Mouse (Mus musculus): Measurements from ENCODE around the gene Nrxn2. TPM values are rescaled to one million over a fixed set of nuclear protein-coding genes. Genes with fewer than 3 reads are reported as not detected.

Gene Nrxn2
- polyA plus RNA-seq, 1 experiment from 2014 or later: 66.5 TPM

DNA sequence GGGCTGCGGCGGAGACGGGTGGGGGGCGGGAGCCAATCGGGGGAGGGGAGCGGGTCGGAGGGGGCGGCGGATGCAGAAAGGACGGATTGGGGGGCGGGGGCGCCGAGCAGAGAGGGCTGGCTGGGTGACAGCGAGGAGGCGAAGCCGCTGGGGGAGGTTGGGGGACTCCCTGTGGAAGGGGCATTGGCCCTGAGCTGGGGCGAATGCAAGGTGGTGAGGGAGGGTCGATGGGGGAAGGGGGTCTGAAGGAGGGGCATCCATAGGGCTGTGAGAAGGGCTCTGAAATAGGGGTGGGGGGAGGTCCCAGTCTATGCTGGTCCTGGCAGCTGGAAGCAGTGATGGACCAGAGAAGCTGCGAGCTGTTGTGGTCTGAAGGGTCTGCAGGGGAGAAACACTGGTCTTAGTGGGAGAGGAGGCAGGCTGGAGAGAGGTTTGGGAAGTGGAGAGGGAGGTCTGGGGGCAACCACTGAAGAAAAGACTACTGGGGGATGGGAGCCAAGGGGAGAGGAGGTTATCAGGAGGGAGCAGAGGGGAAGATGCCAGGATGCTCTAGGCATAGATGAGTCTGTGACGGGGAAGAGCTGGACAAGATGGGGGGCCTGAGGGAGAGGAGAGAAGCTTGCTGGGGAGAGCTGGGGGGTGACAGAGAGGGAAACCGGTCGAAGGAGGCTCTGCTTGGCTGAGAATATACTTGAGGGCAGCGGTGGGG, 607 bp downstream of the Nrxn2 start:
- 11% methylated on average over 15 of the region's 23 CpGs for WGBS
- Histone ChIP-seq H3K27ac (ENCODE audit: low read depth, low read length) (peak overlapping the region; percentile 92), H3K4me1 (ENCODE audit: control insufficient read depth, insufficient read depth, low read length) (peaks cover 51% of the 10 kb centered on the region), H3K4me2 (ENCODE audit: low read depth, low read length) (peak overlapping the region; percentile 78), H3K9me3 (ENCODE audit: control insufficient read depth, low read length) (no peaks in the 10 kb centered on the region), H3K4me3 (ENCODE audit: low read depth, low read length) (peak overlapping the region; percentile 64), H3K27me3 (ENCODE audit: control insufficient read depth, insufficient read depth, low read length) (no peaks in the 10 kb centered on the region), H3K9ac (replicated peaks; ENCODE audit: low read depth, low read length) (peak overlapping the region; percentile 80), H3K36me3 (ENCODE audit: control insufficient read depth, insufficient read depth, low read length) (no peaks in the 10 kb centered on the region)
- peak; percentile 19; the same call in 1 of the 2 replicates for ATAC-seq (ENCODE audit: low read depth)

DNA sequence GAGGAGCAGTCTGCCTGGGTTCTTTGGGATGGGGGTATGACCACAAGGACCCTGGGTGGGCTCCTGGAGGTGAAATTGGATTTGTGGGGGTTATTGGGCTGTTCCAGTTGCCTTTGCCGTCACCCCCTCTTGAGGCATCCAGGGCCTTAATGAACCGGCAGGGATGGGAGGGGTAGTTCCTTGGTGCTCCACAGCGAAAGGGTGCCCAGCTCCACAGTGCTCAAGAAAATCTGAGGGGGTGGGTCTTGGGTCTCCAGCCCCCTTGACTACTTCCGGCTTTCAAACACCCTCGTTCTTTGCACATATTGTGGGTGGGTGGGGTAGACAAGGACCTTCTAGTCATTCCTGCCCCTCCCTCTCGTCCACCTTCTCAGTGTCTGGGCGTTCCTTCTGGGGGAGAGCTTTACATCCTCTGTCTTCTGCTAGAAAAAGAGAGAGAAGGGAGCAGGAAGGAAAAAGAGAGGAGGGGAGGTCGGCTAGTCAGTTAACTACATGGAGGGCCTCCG, 1.3 kb downstream of the Nrxn2 start:
- WGBS: 43% methylated on average over 9 of the region's 9 CpGs
- ATAC-seq (ENCODE audit: low read depth): no peak
- peak overlapping the region; percentile 80 for H3K9ac ChIP-seq (replicated peaks; ENCODE audit: low read depth, low read length)
- H3K4me2 ChIP-seq (ENCODE audit: low read depth, low read length): peak overlapping the region; percentile 78
- H3K36me3 ChIP-seq (ENCODE audit: control insufficient read depth, insufficient read depth, low read length): no peaks in the 10 kb centered on the region
- peaks cover 57% of the 10 kb centered on the region for H3K4me1 ChIP-seq (ENCODE audit: control insufficient read depth, insufficient read depth, low read length)
- H3K4me3 ChIP-seq (ENCODE audit: low read depth, low read length): peak overlapping the region; percentile 64
- peak overlapping the region; percentile 92 for H3K27ac ChIP-seq (ENCODE audit: low read depth, low read length)
- H3K27me3 ChIP-seq (ENCODE audit: control insufficient read depth, insufficient read depth, low read length): no peaks in the 10 kb centered on the region
- H3K9me3 ChIP-seq (ENCODE audit: control insufficient read depth, low read length): no peaks in the 10 kb centered on the region

DNA sequence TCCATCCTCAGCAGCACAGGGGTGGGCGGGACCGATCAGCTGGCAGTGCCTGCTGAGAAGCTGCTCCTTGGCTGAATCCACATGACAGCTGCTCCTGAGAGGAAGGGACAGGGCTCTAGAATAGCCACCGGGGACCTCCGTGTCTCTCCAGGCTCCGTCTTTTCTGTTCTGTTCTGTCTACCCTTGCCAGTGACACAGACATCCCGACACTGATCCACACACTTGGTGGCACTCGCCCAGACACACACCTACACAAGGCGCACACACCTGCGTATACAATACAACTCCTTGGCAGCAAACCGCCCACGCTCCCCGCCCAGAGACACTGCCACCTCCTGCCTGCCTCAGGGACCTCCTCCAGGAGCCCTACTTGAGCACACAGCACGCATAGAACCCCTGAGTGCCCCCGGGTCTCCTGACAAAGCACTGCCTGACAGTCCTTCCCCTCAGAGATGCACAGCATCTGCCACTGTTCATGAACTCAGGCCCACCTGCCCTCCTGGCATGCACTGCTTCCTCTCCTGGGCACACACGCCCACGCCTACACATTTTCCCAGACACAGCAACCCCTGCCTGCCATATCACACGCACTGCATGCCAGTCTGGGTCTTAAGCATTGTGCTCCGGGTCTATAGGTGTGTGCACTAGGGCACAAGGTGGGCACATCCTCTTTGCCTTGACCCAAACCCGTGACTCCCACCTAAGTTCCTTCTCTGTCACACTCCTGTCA, 2.1 kb downstream of the Nrxn2 start:
- peak overlapping the region; percentile 78 for H3K4me2 ChIP-seq (ENCODE audit: low read depth, low read length)
- H3K27ac ChIP-seq (ENCODE audit: low read depth, low read length): no peak overlapping the region
- peak overlapping the region; percentile 80 for H3K9ac ChIP-seq (replicated peaks; ENCODE audit: low read depth, low read length)
- peaks cover 60% of the 10 kb centered on the region for H3K4me1 ChIP-seq (ENCODE audit: control insufficient read depth, insufficient read depth, low read length)
- H3K9me3 ChIP-seq (ENCODE audit: control insufficient read depth, low read length): no peaks in the 10 kb centered on the region
- H3K4me3 ChIP-seq (ENCODE audit: low read depth, low read length): peak overlapping the region; percentile 64
- H3K27me3 ChIP-seq (ENCODE audit: control insufficient read depth, insufficient read depth, low read length): no peaks in the 10 kb centered on the region
- ATAC-seq (ENCODE audit: low read depth): no peak
- H3K36me3 ChIP-seq (ENCODE audit: control insufficient read depth, insufficient read depth, low read length): no peaks in the 10 kb centered on the region
- WGBS: 48% methylated on average over 19 of the region's 19 CpGs

DNA sequence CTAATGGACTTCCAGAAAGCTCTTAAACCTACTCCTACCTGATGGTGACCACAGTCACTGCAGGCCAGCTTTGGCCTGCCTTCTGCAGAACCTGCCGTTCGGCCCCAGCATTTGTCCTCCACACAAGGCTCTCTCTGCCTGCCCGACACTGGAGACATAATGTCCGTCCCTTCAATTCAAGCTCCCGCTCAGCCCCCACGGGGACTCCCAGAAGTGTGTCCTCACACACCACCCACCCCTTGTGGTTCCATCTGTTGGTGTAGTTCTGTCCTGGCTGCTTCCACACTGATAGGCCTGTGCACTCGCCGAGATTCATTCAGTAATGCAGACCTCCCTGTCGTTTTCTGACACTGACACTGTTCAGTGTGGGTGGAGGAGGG, 2.7 kb downstream of the Nrxn2 start:
- H3K9ac ChIP-seq (replicated peaks; ENCODE audit: low read depth, low read length): no peak overlapping the region
- no peak for ATAC-seq (ENCODE audit: low read depth)
- no peak overlapping the region for H3K27ac ChIP-seq (ENCODE audit: low read depth, low read length)
- H3K27me3 ChIP-seq (ENCODE audit: control insufficient read depth, insufficient read depth, low read length): no peaks in the 10 kb centered on the region
- peak overlapping the region; percentile 78 for H3K4me2 ChIP-seq (ENCODE audit: low read depth, low read length)
- H3K4me3 ChIP-seq (ENCODE audit: low read depth, low read length): no peak overlapping the region; the same call in 1 of the 2 replicates
- no peaks in the 10 kb centered on the region for H3K36me3 ChIP-seq (ENCODE audit: control insufficient read depth, insufficient read depth, low read length)
- no peaks in the 10 kb centered on the region for H3K9me3 ChIP-seq (ENCODE audit: control insufficient read depth, low read length)
- 74% methylated on average over 9 of the region's 9 CpGs for WGBS
- peaks cover 59% of the 10 kb centered on the region for H3K4me1 ChIP-seq (ENCODE audit: control insufficient read depth, insufficient read depth, low read length)

DNA sequence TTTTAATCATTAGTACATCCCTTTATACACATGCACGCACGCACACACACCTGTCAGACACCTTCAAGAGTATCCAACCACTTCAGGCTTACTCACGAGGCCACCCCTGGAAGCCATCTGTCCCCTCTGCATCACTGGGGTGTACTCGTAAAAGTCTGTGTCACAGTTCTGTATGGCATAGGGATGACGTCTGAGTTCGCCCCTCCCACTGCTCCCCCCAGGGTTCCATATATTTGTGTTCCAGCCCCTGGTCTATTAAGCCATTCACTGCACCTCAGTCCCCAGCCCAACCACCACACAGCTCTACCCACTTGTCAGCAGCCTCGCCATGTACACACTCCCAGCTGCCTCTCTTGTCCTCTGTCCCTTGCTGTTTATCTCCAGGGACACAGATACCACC, 3.5 kb downstream of the Nrxn2 start:
- no peak overlapping the region for H3K4me2 ChIP-seq (ENCODE audit: low read depth, low read length)
- WGBS: 65% methylated on average over 7 of the region's 7 CpGs
- no peaks in the 10 kb centered on the region for H3K27me3 ChIP-seq (ENCODE audit: control insufficient read depth, insufficient read depth, low read length)
- peaks cover 59% of the 10 kb centered on the region for H3K4me1 ChIP-seq (ENCODE audit: control insufficient read depth, insufficient read depth, low read length)
- no peak overlapping the region for H3K27ac ChIP-seq (ENCODE audit: low read depth, low read length)
- no peaks in the 10 kb centered on the region for H3K9me3 ChIP-seq (ENCODE audit: control insufficient read depth, low read length)
- H3K9ac ChIP-seq (replicated peaks; ENCODE audit: low read depth, low read length): no peak overlapping the region
- no peak for ATAC-seq (ENCODE audit: low read depth)
- no peak overlapping the region for H3K4me3 ChIP-seq (ENCODE audit: low read depth, low read length)
- no peaks in the 10 kb centered on the region for H3K36me3 ChIP-seq (ENCODE audit: control insufficient read depth, insufficient read depth, low read length)

DNA sequence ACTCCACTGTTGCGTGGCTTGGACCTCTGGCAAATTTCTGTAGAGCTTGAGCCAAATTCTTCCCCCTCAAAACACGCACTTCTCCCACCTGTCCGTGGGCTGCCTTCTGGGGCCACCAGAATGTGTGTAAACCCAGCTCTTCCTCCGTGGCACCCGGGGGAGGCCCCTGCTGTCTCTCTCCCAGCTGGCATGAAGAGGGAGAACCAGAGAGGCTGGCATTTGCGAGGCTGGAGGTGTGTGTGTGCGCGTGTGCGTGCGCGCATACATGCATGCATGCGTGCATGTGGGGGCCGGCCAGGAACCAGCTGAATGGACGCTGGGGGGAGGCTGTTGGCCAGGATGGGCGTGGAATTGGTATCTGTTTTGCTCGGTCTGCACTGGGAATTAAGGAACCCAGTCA, 4.7 kb downstream of the Nrxn2 start:
- no peak overlapping the region for H3K27ac ChIP-seq (ENCODE audit: low read depth, low read length)
- H3K4me2 ChIP-seq (ENCODE audit: low read depth, low read length): no peak overlapping the region
- H3K36me3 ChIP-seq (ENCODE audit: control insufficient read depth, insufficient read depth, low read length): 0 out of 2 replicates have a peak, but pooled peaks cover 2% of the 10 kb centered on the region
- ATAC-seq (ENCODE audit: low read depth): no peak
- 81% methylated on average over 16 of the region's 16 CpGs for WGBS
- H3K4me3 ChIP-seq (ENCODE audit: low read depth, low read length): no peak overlapping the region
- no peaks in the 10 kb centered on the region for H3K9me3 ChIP-seq (ENCODE audit: control insufficient read depth, low read length)
- H3K4me1 ChIP-seq (ENCODE audit: control insufficient read depth, insufficient read depth, low read length): peaks cover 65% of the 10 kb centered on the region
- H3K9ac ChIP-seq (replicated peaks; ENCODE audit: low read depth, low read length): no peak overlapping the region
- H3K27me3 ChIP-seq (ENCODE audit: control insufficient read depth, insufficient read depth, low read length): peaks cover 5% of the 10 kb centered on the region; the same call in 1 of the 2 replicates

DNA sequence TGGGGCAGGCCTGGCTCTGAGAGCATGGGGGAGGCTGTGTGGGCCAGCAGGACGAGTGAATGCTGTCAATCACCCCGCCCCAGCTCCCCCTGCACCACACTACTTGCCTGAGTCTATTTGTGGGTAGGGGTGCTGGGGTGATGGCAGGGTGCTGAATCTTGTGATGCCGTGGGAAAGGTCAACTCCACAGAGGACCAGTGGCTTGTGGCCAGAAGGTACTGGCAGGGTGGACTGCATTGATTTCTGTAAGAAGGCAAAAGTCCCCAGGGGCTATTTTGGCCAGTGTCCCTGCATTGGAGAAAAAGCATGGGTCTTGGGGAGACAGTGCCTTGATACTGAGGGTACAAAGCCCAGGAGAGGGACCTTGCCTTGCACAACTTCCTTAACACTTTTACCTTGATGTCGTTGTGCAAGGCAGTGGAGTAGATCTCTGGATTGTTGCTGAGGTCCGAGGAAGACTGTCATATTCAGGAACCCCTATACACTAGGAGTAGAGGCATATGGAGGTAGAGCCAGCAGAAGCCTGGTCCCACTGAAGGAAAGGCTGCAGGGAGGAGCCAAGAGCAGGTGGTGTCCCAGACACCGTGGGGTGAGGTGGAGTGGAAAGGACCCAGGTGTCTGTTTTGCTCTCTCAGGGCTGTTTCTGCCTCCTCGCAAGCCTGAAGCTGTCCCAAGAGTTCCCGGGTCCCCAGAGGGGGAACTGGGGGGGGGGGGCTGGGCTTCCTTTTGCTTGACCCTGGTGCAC, 5.8 kb downstream of the Nrxn2 start:
- no peaks in the 10 kb centered on the region for H3K9me3 ChIP-seq (ENCODE audit: control insufficient read depth, low read length)
- no peak for ATAC-seq (ENCODE audit: low read depth)
- peaks cover 7% of the 10 kb centered on the region; the same call in 1 of the 2 replicates for H3K27me3 ChIP-seq (ENCODE audit: control insufficient read depth, insufficient read depth, low read length)
- peaks cover 73% of the 10 kb centered on the region for H3K4me1 ChIP-seq (ENCODE audit: control insufficient read depth, insufficient read depth, low read length)
- no peak overlapping the region for H3K4me2 ChIP-seq (ENCODE audit: low read depth, low read length)
- H3K9ac ChIP-seq (replicated peaks; ENCODE audit: low read depth, low read length): no peak overlapping the region
- no peak overlapping the region for H3K27ac ChIP-seq (ENCODE audit: low read depth, low read length)
- 61% methylated on average over 8 of the region's 8 CpGs for WGBS
- 0 out of 2 replicates have a peak, but pooled peaks cover 5% of the 10 kb centered on the region for H3K36me3 ChIP-seq (ENCODE audit: control insufficient read depth, insufficient read depth, low read length)
- no peak overlapping the region for H3K4me3 ChIP-seq (ENCODE audit: low read depth, low read length)

DNA sequence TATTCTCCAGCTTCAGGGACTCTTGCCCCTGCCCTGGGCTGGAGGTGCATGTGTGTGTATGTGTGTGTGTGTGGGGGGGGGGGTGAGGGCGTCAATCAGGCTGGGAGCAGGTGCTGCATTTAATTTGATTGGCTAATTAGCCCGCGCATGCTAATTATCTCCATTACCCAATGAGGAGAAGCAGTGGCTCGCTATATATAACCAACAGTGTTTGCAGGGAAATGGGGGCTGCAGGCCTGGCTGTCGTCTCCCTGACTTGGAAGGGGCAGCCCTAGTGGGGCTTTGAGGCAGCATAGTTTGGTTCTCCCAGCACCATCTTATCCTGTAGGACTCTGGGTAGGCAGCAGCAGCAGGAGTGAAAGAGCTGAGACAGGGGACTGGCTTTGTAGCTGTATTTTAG, 7.1 kb downstream of the Nrxn2 start:
- Histone ChIP-seq H3K36me3 (ENCODE audit: control insufficient read depth, insufficient read depth, low read length) (0 out of 2 replicates have a peak, but pooled peaks cover 5% of the 10 kb centered on the region), H3K9ac (replicated peaks; ENCODE audit: low read depth, low read length) (no peak overlapping the region), H3K4me3 (ENCODE audit: low read depth, low read length) (no peak overlapping the region), H3K27me3 (ENCODE audit: control insufficient read depth, insufficient read depth, low read length) (peaks cover 7% of the 10 kb centered on the region; the same call in 1 of the 2 replicates), H3K27ac (ENCODE audit: low read depth, low read length) (no peak overlapping the region; the same call in 1 of the 2 replicates), H3K4me1 (ENCODE audit: control insufficient read depth, insufficient read depth, low read length) (peaks cover 67% of the 10 kb centered on the region), H3K4me2 (ENCODE audit: low read depth, low read length) (peak overlapping the region; percentile 18; the same call in 1 of the 2 replicates), H3K9me3 (ENCODE audit: control insufficient read depth, low read length) (no peaks in the 10 kb centered on the region)
- no peak for ATAC-seq (ENCODE audit: low read depth)
- WGBS: 24% methylated on average over 5 of the region's 5 CpGs
